Mouse (Mus musculus): ENCODE data around the gene St3gal5. TPM values are rescaled to one million over a fixed set of nuclear protein-coding genes. Genes with fewer than 3 reads are reported as not detected.

Gene St3gal5
- polyA plus RNA-seq, 1 experiment from 2014 or later = 206 TPM

DNA sequence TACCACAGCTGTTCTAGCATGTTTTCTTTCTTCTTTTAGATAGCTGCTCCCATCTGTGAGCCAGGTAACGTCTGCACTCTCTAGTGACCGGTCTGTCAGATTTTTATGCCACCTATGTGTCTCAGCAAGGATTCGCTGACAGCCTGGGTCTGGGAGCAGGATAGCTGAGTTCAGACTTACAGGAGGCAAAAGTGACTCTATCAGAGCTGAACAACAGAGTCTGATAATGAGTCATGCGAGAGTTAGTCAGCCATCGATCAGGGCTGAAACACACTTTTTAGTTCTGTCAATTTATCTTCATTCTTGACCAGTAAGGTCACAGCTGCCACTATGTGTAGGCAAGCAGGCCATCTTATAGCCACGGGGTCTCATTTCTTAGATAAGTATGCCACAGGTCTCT lies 33.7 kb upstream of the St3gal5 start:
- Histone ChIP-seq H3K4me2 (ENCODE audit: low read depth, low read length) (no peak overlapping the region), H3K27ac (ENCODE audit: low read length) (no peak overlapping the region), H3K4me1 (ENCODE audit: control insufficient read depth, low read depth, low read length) (no peaks in the 10 kb centered on the region; the same call in 1 of the 2 replicates), H3K4me3 (ENCODE audit: low read depth, low read length) (no peak overlapping the region), H3K9ac (ENCODE audit: low read depth, low read length) (no peak overlapping the region), H3K36me3 (ENCODE audit: control insufficient read depth, insufficient read depth) (no peaks in the 10 kb centered on the region), H3K27me3 (ENCODE audit: control insufficient read depth, insufficient read depth, low read depth, low read length) (no peaks in the 10 kb centered on the region), H3K9me3 (replicated peaks; ENCODE audit: control insufficient read depth, low read length) (no peaks in the 10 kb centered on the region)
- 60% methylated on average over 6 of the region's 6 CpGs for WGBS (ENCODE audit: insufficient replicate concordance)
- ATAC-seq (ENCODE audit: low read depth) = no peak

DNA sequence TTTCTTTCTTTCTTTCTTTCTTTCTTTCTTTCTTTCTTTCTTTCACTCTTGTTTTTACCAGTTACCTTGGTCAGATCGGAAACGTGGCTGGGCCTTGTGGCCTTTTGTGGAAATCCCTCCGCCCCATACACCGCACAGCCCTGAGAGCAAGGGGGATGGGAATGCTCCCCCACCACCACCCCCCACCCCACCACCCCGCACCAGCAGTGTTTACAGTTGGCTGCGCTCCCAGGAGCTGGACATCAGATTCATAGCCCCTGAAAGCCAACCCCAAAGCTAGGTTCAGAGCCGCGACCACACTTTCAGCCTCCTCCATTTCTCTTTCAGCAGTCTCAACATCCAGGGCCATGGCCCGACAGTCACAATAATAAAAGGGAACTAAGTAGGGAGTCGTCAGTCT lies 31.4 kb upstream of the St3gal5 start:
- no peak for ATAC-seq (ENCODE audit: low read depth)
- Histone ChIP-seq H3K9me3 (replicated peaks; ENCODE audit: control insufficient read depth, low read length) (no peaks in the 10 kb centered on the region), H3K27me3 (ENCODE audit: control insufficient read depth, insufficient read depth, low read depth, low read length) (no peaks in the 10 kb centered on the region), H3K27ac (ENCODE audit: low read length) (no peak overlapping the region), H3K4me2 (ENCODE audit: low read depth, low read length) (no peak overlapping the region), H3K4me3 (ENCODE audit: low read depth, low read length) (no peak overlapping the region), H3K4me1 (ENCODE audit: control insufficient read depth, low read depth, low read length) (no peaks in the 10 kb centered on the region; the same call in 1 of the 2 replicates), H3K36me3 (ENCODE audit: control insufficient read depth, insufficient read depth) (no peaks in the 10 kb centered on the region), H3K9ac (ENCODE audit: low read depth, low read length) (no peak overlapping the region)
- WGBS (ENCODE audit: insufficient replicate concordance) = 48% methylated on average over 10 of the region's 10 CpGs

DNA sequence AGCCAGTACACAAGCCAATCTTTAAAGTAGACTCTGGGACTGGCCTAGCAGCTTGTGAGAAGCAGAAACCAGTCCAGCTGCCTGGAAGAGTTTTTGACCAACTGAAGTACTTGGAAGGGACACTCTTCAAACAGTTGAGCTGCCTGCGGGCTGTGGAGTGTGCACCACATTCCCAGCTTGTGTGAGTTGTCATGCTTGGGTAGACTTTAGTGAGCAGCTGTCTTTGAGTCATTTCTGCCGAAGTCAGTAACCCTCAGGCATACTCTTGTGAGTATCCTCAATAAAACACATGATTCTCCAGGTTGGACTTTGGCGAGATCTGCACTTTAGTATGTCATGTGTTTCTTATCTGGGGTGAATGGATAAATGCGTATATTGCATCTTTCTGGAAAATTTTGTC lies 29.0 kb upstream of the St3gal5 start:
- no peak overlapping the region for H3K4me3 ChIP-seq (ENCODE audit: low read depth, low read length)
- no peak overlapping the region for H3K27ac ChIP-seq (ENCODE audit: low read length)
- no peak for ATAC-seq (ENCODE audit: low read depth)
- WGBS (ENCODE audit: insufficient replicate concordance) = 73% methylated on average over 4 of the region's 4 CpGs
- H3K4me1 ChIP-seq (ENCODE audit: control insufficient read depth, low read depth, low read length) = no peaks in the 10 kb centered on the region; the same call in 1 of the 2 replicates
- no peak overlapping the region for H3K4me2 ChIP-seq (ENCODE audit: low read depth, low read length)
- H3K27me3 ChIP-seq (ENCODE audit: control insufficient read depth, insufficient read depth, low read depth, low read length) = no peaks in the 10 kb centered on the region
- H3K9me3 ChIP-seq (replicated peaks; ENCODE audit: control insufficient read depth, low read length) = no peaks in the 10 kb centered on the region
- H3K36me3 ChIP-seq (ENCODE audit: control insufficient read depth, insufficient read depth) = no peaks in the 10 kb centered on the region
- no peak overlapping the region for H3K9ac ChIP-seq (ENCODE audit: low read depth, low read length)

DNA sequence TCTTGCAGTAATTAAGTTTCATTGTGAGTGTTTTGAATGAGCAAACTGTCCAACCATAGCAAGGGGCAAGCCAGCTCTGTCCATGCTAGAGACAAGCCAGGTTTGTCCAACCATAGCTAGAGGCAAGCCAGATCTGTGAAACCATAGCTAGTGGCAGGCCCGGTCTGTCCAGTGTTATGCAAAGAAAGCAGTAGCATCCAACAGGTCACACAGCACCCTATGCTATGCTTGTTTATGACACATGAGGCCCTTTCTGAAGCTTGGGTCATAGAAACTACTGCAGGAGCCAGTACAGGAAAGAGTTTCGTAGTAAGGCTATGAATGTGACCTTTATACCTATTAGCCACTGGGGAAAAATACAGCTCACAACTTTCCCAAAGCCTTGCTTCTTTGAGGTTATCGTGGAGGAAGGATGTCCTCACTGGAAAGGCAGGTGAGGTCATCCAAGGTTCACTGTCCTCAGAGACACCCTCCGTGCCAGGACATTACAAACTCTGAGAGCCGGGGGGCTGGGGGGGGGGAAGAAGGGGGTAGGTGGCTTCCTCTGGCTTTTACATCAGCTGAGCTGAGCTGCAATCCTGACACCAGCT lies 26.0 kb upstream of the St3gal5 start:
- no peaks in the 10 kb centered on the region for H3K36me3 ChIP-seq (ENCODE audit: control insufficient read depth, insufficient read depth)
- WGBS (ENCODE audit: insufficient replicate concordance) = 60% methylated on average over 5 of the region's 5 CpGs
- no peak for ATAC-seq (ENCODE audit: low read depth)
- H3K27me3 ChIP-seq (ENCODE audit: control insufficient read depth, insufficient read depth, low read depth, low read length) = no peaks in the 10 kb centered on the region
- no peak overlapping the region for H3K4me2 ChIP-seq (ENCODE audit: low read depth, low read length)
- H3K4me1 ChIP-seq (ENCODE audit: control insufficient read depth, low read depth, low read length) = no peaks in the 10 kb centered on the region; the same call in 1 of the 2 replicates
- no peak overlapping the region for H3K4me3 ChIP-seq (ENCODE audit: low read depth, low read length)
- H3K9me3 ChIP-seq (replicated peaks; ENCODE audit: control insufficient read depth, low read length) = no peaks in the 10 kb centered on the region
- no peak overlapping the region for H3K9ac ChIP-seq (ENCODE audit: low read depth, low read length)
- H3K27ac ChIP-seq (ENCODE audit: low read length) = no peak overlapping the region

DNA sequence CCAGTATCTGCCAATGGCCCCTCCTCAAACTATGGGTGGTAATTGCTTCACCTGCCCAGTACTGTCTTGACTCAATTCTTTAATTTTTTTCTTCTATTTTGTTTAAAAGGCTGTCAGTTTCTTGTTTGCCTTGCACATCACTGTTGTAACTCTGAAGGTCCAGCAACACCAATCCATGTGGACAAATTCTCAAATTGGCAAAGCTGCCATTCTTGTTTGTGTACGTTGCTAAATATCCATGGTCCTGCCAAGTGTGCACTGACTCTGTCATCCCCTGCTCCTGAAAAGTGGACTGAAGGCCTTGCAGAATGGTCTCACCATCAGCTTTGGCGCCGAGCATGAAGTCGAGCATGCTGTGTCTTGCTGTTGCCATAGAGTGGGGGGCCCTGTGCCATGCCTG lies 23.6 kb upstream of the St3gal5 start:
- Histone ChIP-seq H3K9me3 (replicated peaks; ENCODE audit: control insufficient read depth, low read length) (no peaks in the 10 kb centered on the region), H3K4me1 (ENCODE audit: control insufficient read depth, low read depth, low read length) (no peaks in the 10 kb centered on the region; the same call in 1 of the 2 replicates), H3K27ac (ENCODE audit: low read length) (no peak overlapping the region), H3K36me3 (ENCODE audit: control insufficient read depth, insufficient read depth) (no peaks in the 10 kb centered on the region), H3K4me3 (ENCODE audit: low read depth, low read length) (no peak overlapping the region), H3K9ac (ENCODE audit: low read depth, low read length) (no peak overlapping the region), H3K4me2 (ENCODE audit: low read depth, low read length) (no peak overlapping the region), H3K27me3 (ENCODE audit: control insufficient read depth, insufficient read depth, low read depth, low read length) (no peaks in the 10 kb centered on the region)
- ATAC-seq (ENCODE audit: low read depth) = no peak
- 74% methylated on average over 4 of the region's 4 CpGs for WGBS (ENCODE audit: insufficient replicate concordance)

DNA sequence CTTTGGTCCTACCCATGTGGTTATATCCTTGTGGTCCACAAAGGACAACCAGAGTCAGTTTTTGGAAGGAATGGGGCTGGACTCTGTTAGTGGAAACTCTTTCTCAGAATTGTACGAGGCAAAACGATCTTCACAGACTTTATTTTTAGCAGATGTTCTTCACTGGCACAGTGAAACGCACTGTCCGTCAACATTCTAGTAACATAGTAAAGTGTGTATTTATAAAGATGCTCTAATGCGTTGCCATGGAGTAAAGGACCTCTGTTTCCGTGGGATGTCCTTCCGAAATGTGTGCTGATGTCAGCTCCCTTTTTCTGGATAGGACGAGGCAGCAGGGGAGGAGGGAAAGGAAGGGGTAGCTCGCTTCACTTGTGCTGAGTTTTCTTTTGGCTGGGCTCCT lies 20.9 kb upstream of the St3gal5 start:
- Histone ChIP-seq H3K4me2 (ENCODE audit: low read depth, low read length) (no peak overlapping the region), H3K27ac (ENCODE audit: low read length) (no peak overlapping the region), H3K9ac (ENCODE audit: low read depth, low read length) (no peak overlapping the region), H3K36me3 (ENCODE audit: control insufficient read depth, insufficient read depth) (no peaks in the 10 kb centered on the region), H3K4me1 (ENCODE audit: control insufficient read depth, low read depth, low read length) (no peaks in the 10 kb centered on the region; the same call in 1 of the 2 replicates), H3K4me3 (ENCODE audit: low read depth, low read length) (no peak overlapping the region), H3K9me3 (replicated peaks; ENCODE audit: control insufficient read depth, low read length) (peaks cover 5% of the 10 kb centered on the region; the same call in 1 of the 2 replicates), H3K27me3 (ENCODE audit: control insufficient read depth, insufficient read depth, low read depth, low read length) (no peaks in the 10 kb centered on the region)
- no peak for ATAC-seq (ENCODE audit: low read depth)
- WGBS (ENCODE audit: insufficient replicate concordance) = 60% methylated on average over 9 of the region's 9 CpGs

DNA sequence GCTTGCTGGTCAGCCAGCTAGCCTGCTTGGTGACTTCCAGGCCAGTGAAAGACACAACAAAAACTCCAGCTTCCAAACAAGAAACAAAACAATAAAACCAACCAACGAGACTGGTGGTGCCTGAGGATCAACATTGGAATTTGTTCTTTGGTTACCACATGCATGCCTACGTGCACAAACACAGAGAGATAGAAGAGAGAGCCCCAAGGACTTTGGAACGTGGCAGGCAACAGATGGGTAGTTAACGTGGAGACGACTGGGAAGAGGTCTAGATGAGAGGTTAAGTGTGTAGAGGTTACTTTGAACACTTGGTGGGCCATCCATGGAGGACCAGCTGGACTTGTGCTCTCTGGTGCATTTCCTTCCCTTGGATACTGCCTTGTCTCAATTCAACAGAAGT lies 19.2 kb upstream of the St3gal5 start:
- 45% methylated on average over 5 of the region's 5 CpGs for WGBS (ENCODE audit: insufficient replicate concordance)
- no peak overlapping the region for H3K27ac ChIP-seq (ENCODE audit: low read length)
- H3K27me3 ChIP-seq (ENCODE audit: control insufficient read depth, insufficient read depth, low read depth, low read length) = no peaks in the 10 kb centered on the region
- peak; percentile 72 for ATAC-seq (ENCODE audit: low read depth)
- H3K4me3 ChIP-seq (ENCODE audit: low read depth, low read length) = no peak overlapping the region
- H3K36me3 ChIP-seq (ENCODE audit: control insufficient read depth, insufficient read depth) = no peaks in the 10 kb centered on the region
- H3K9me3 ChIP-seq (replicated peaks; ENCODE audit: control insufficient read depth, low read length) = peaks cover 7% of the 10 kb centered on the region; the same call in 1 of the 2 replicates
- H3K4me2 ChIP-seq (ENCODE audit: low read depth, low read length) = no peak overlapping the region
- no peak overlapping the region for H3K9ac ChIP-seq (ENCODE audit: low read depth, low read length)
- H3K4me1 ChIP-seq (ENCODE audit: control insufficient read depth, low read depth, low read length) = no peaks in the 10 kb centered on the region; the same call in 1 of the 2 replicates

DNA sequence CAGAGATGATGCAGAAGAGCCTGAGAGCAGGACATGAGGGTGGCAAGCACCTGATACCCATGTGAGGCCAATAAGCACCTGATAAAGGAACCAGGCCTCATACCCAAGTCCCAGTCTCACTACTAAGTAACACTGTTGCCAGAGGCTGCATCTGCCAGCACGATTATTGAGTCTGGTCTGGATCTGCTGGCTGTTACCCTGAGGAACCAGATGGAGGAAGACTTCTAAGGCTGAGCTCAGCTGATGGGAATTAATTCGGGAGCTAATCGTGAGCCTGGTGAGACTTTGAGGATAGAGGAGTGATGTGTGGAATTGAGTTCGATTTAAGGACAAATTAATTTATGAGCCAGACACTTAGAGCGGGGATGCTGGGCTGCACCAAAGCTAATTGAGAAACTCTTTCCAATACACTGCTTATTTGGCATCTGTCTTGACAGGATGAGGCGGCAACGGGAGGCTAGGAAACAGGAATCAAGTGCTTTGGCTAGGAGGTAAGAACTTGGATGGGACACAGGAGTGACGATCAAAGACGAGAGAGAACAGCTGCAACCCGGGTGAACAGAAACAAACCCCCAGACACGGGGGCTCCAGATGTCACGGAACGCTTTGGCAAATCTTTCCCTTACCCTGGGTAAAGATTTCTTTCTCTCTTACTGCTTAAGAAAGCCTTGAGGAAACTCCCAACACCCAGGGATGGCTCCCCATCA lies 15.9 kb upstream of the St3gal5 start:
- 80% methylated on average over 13 of the region's 13 CpGs for WGBS (ENCODE audit: insufficient replicate concordance)
- Histone ChIP-seq H3K4me2 (ENCODE audit: low read depth, low read length) (no peak overlapping the region), H3K4me3 (ENCODE audit: low read depth, low read length) (no peak overlapping the region), H3K9ac (ENCODE audit: low read depth, low read length) (no peak overlapping the region), H3K36me3 (ENCODE audit: control insufficient read depth, insufficient read depth) (no peaks in the 10 kb centered on the region), H3K27me3 (ENCODE audit: control insufficient read depth, insufficient read depth, low read depth, low read length) (no peaks in the 10 kb centered on the region), H3K27ac (ENCODE audit: low read length) (no peak overlapping the region), H3K4me1 (ENCODE audit: control insufficient read depth, low read depth, low read length) (no peaks in the 10 kb centered on the region), H3K9me3 (replicated peaks; ENCODE audit: control insufficient read depth, low read length) (peaks cover 7% of the 10 kb centered on the region; the same call in 1 of the 2 replicates)
- ATAC-seq (ENCODE audit: low read depth) = no peak

DNA sequence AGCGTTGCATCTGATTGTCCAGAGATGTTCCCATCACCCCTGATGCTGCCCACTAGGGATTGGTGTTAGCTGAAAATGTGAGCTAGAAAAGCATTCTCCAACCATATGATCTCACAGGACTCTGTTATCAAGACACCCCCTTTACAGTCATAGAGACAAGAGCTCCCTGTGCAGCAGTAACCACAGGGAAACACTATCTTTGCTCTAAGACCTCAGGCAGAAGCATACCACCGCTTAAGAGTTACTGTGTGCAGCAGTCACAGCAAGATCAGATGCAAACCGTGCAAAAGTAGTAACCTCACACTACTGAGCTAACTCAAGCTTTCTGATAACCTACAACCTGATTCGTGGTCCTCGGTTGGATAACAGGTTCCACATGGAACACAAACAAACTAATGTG lies 10.0 kb upstream of the St3gal5 start:
- H3K4me1 ChIP-seq (ENCODE audit: control insufficient read depth, low read depth, low read length) = no peaks in the 10 kb centered on the region
- H3K27ac ChIP-seq (ENCODE audit: low read length) = no peak overlapping the region
- H3K36me3 ChIP-seq (ENCODE audit: control insufficient read depth, insufficient read depth) = no peaks in the 10 kb centered on the region
- no peak overlapping the region for H3K4me3 ChIP-seq (ENCODE audit: low read depth, low read length)
- H3K27me3 ChIP-seq (ENCODE audit: control insufficient read depth, insufficient read depth, low read depth, low read length) = no peaks in the 10 kb centered on the region; the same call in 1 of the 2 replicates
- no peak overlapping the region for H3K4me2 ChIP-seq (ENCODE audit: low read depth, low read length)
- no peak for ATAC-seq (ENCODE audit: low read depth)
- WGBS (ENCODE audit: insufficient replicate concordance) = 38% methylated on average over 5 of the region's 5 CpGs
- H3K9ac ChIP-seq (ENCODE audit: low read depth, low read length) = no peak overlapping the region
- H3K9me3 ChIP-seq (replicated peaks; ENCODE audit: control insufficient read depth, low read length) = peaks cover under 1% of the 10 kb centered on the region; the same call in 1 of the 2 replicates
